Mouse (Mus musculus) gastrocnemius, adult 2 months (tissue): ENCODE data around the gene Ankrd17. TPM values are rescaled to one million over a fixed set of nuclear protein-coding genes. Genes with fewer than 3 reads are reported as not detected.

ENCODE experiments used
- DNase-seq: peaks from one replicate; pipeline ENCODE4 v3.0.0; 2022
- H3K27ac ChIP-seq: fragments of 200-600 bp; 2 replicates; pipeline ENCODE4 v1.8.1; 2022; ENCODE audit warnings: mild to moderate bottlenecking
- H3K4me3 ChIP-seq: fragments of 200-600 bp; 2 replicates; pipeline ENCODE4 v1.8.1; 2022; ENCODE audit warnings: mild to moderate bottlenecking, moderate library complexity
- CTCF ChIP-seq: fragments of 200-600 bp; IDR thresholded peaks from 2 replicates; pipeline ENCODE4 v1.8.1; 2022; ENCODE audit warnings: antibody characterized with exemption, mild to moderate bottlenecking, moderate library complexity
- intact Hi-C: fragments of 180-260 bp; cut with DNase I; formaldehyde crosslinking; loops from one replicate; pipeline ENCODE4 v1.15.1; 2025
- total RNA-seq, 2 experiments: library from RNA; stranded (reverse); gene quantifications; 2 replicates each; pipeline ENCODE4 v1.2.3; 2021

Ankrd17 gene
- total RNA-seq, 2 experiments from 2014 or later, result 48.2 to 55.3 TPM

- DNase-seq, result no peak
- TF ChIP-seq CTCF, result no peak
- no peak overlapping the region for H3K4me3 ChIP-seq
- H3K27ac ChIP-seq, result no peak overlapping the region
- intact Hi-C loops, result no loop called here
These were observed 187.3 kb downstream of the Ankrd17 start for GRCm38 (mm10) chr5:90179094-90179493.

GRCm38 (mm10) chr5:90178116-90178515 is 188.3 kb downstream of the Ankrd17 start:
- Histone ChIP-seq H3K4me3 (no peak overlapping the region), H3K27ac (no peak overlapping the region)
- DNase-seq, result no peak
- intact Hi-C loops, result no loop called here
- TF ChIP-seq CTCF, result no peak

Other genes with a start within 250 kb of the Ankrd17 start
- 10 to 100 TPM in 1 of 2 experiments, 1 to 10 TPM in 1; 8.1 to 11.0 TPM for gene Cox18, start 142.6 kb downstream of the Ankrd17 start, total RNA-seq
- under 1 TPM; 0.47 to 0.56 TPM for gene Gm9958, start 627 bp upstream of the Ankrd17 start, total RNA-seq
- under 1 TPM in 1 of 2 experiments, not detected in 1; 0.14 TPM for gene Alb, start 94.3 kb upstream of the Ankrd17 start, total RNA-seq
- not detected for gene Afp, start 124.2 kb upstream of the Ankrd17 start, total RNA-seq
- not detected for gene Afm, start 152.4 kb upstream of the Ankrd17 start, total RNA-seq
- gene 5830473C10Rik, start 194.5 kb upstream of the Ankrd17 start, total RNA-seq, result not detected